Mouse (Mus musculus) midbrain, embryonic 14.5 days (tissue): ENCODE measurements at regions not wholly inside any gene's neighbourhood (a gene's known extent, or its start where the extent isn't known, plus 50 kb on each side); places are given as distances from the start of the nearest gene placed in this dataset.

Source experiments
- ATAC-seq: fragments of 200-750 bp; cut with Nextera tagmentation; 2 replicates; pipeline ENCODE4 v1.8.0; 2017; ENCODE audit warnings: moderate number of reproducible peaks, moderate library complexity; ENCODE audit not compliant: low FRiP score, low TSS enrichment
- DNase-seq: peaks from one replicate; pipeline ENCODE4 v3.0.0-alpha.2; 2015
- H3K27ac ChIP-seq: fragments of 300-500 bp; sonication (generic); replicated peaks from 2 replicates; pipeline ENCODE4 v1.5.1; 2014; ENCODE audit warnings: mild to moderate bottlenecking, low read depth, low read length, moderate library complexity
- H3K27me3 ChIP-seq: fragments of 300-500 bp; sonication (generic); 2 replicates; pipeline ENCODE4 v1.6.1; 2014; ENCODE audit warnings: low read length, control low read depth, mixed read lengths; ENCODE audit not compliant: control insufficient read depth, insufficient read depth
- H3K36me3 ChIP-seq: fragments of 300-500 bp; sonication (generic); 2 replicates; pipeline ENCODE4 v1.6.1; 2014; ENCODE audit warnings: low read length, control low read depth; ENCODE audit not compliant: control insufficient read depth, insufficient read depth
- H3K4me1 ChIP-seq: fragments of 300-500 bp; sonication (generic); 2 replicates; pipeline ENCODE4 v1.6.1; 2014; ENCODE audit warnings: mild to moderate bottlenecking, antibody characterized with exemption, low read length, control low read depth; ENCODE audit not compliant: control insufficient read depth, insufficient read depth
- H3K4me2 ChIP-seq: fragments of 300-500 bp; sonication (generic); 2 replicates; pipeline ENCODE4 v1.6.1; 2014; ENCODE audit warnings: mild to moderate bottlenecking, low read length, moderate library complexity
- H3K4me3 ChIP-seq: fragments of 300-500 bp; sonication (generic); replicated peaks from 2 replicates; pipeline ENCODE4 v1.5.1; 2014; ENCODE audit warnings: low read depth, low read length
- H3K9ac ChIP-seq: fragments of 300-500 bp; sonication (generic); replicated peaks from 2 replicates; pipeline ENCODE4 v1.6.1; 2014; ENCODE audit warnings: mild to moderate bottlenecking, low read length, moderate library complexity
- H3K9me3 ChIP-seq: fragments of 300-500 bp; sonication (generic); 2 replicates; pipeline ENCODE4 v1.6.1; 2016; ENCODE audit warnings: low read length, control low read depth, mixed read lengths; ENCODE audit not compliant: control insufficient read depth
- WGBS: fragments of 180-500 bp; shearing (Covaris S2); extraction: QIAGEN DNeasy Blood & Tissue Kit; methylation state at CpG from one replicate; pipeline ENCODE4 v1.1.7; 2014; 5-methylcytosine and 5-hydroxymethylcytosine counted together

- Histone ChIP-seq H3K4me1 (no peaks in the 10 kb centered on the region), H3K4me3 (no peak overlapping the region), H3K9me3 (no peaks in the 10 kb centered on the region), H3K36me3 (no peaks in the 10 kb centered on the region), H3K4me2 (no peak overlapping the region), H3K27ac (no peak overlapping the region), H3K9ac (no peak overlapping the region), H3K27me3 (peaks cover 20% of the 10 kb centered on the region)
- no peak for ATAC-seq
- WGBS, result 89% methylated on average over 11 of the region's 11 CpGs
- no peak for DNase-seq
These were observed 70.9 kb upstream of the Hmga2 start for GRCm38 (mm10) chr10:120547164-120547563.

GRCm38 (mm10) chr10:120541618-120542017, 65.3 kb upstream of the Hmga2 start:
- no peak for ATAC-seq
- Histone ChIP-seq H3K27ac (no peak overlapping the region), H3K9me3 (no peaks in the 10 kb centered on the region), H3K4me1 (no peaks in the 10 kb centered on the region), H3K9ac (no peak overlapping the region), H3K27me3 (no peaks in the 10 kb centered on the region), H3K36me3 (no peaks in the 10 kb centered on the region), H3K4me3 (no peak overlapping the region), H3K4me2 (no peak overlapping the region)
- DNase-seq, result no peak
- WGBS, result 93% methylated on average over 7 of the region's 7 CpGs

GRCm38 (mm10) chr10:120538561-120538960, 62.3 kb upstream of the Hmga2 start:
- no peak overlapping the region for H3K4me2 ChIP-seq
- no peaks in the 10 kb centered on the region for H3K36me3 ChIP-seq
- no peak overlapping the region for H3K4me3 ChIP-seq
- ATAC-seq (no peak), DNase-seq (no peak)
- H3K9me3 ChIP-seq, result no peaks in the 10 kb centered on the region
- no peaks in the 10 kb centered on the region for H3K27me3 ChIP-seq
- H3K27ac ChIP-seq, result no peak overlapping the region
- H3K9ac ChIP-seq, result no peak overlapping the region
- 84% methylated on average over 7 of the region's 7 CpGs for WGBS
- no peaks in the 10 kb centered on the region for H3K4me1 ChIP-seq

- WGBS, result 93% methylated on average over 5 of the region's 5 CpGs
- Histone ChIP-seq H3K4me3 (no peak overlapping the region), H3K4me1 (no peaks in the 10 kb centered on the region), H3K9me3 (no peaks in the 10 kb centered on the region), H3K27ac (no peak overlapping the region), H3K36me3 (no peaks in the 10 kb centered on the region), H3K27me3 (no peaks in the 10 kb centered on the region), H3K4me2 (no peak overlapping the region), H3K9ac (no peak overlapping the region)
- DNase-seq, result no peak
- no peak for ATAC-seq
These were observed 52.1 kb upstream of the Hmga2 start for GRCm38 (mm10) chr10:120528406-120528805.

GRCm38 (mm10) chr10:120527951-120528350, 51.7 kb upstream of the Hmga2 start:
- Histone ChIP-seq H3K36me3 (no peaks in the 10 kb centered on the region), H3K4me3 (no peak overlapping the region), H3K27me3 (no peaks in the 10 kb centered on the region), H3K9me3 (no peaks in the 10 kb centered on the region), H3K27ac (no peak overlapping the region), H3K4me1 (no peaks in the 10 kb centered on the region), H3K9ac (no peak overlapping the region), H3K4me2 (no peak overlapping the region)
- 88% methylated on average over 6 of the region's 6 CpGs for WGBS
- ATAC-seq (no peak), DNase-seq (no peak)

GRCm38 (mm10) chr10:120526991-120527390, 50.7 kb upstream of the Hmga2 start:
- no peaks in the 10 kb centered on the region for H3K9me3 ChIP-seq
- H3K27ac ChIP-seq, result no peak overlapping the region
- no peak overlapping the region for H3K4me3 ChIP-seq
- no peaks in the 10 kb centered on the region for H3K27me3 ChIP-seq
- no peak overlapping the region for H3K4me2 ChIP-seq
- no peak for ATAC-seq
- H3K4me1 ChIP-seq, result no peaks in the 10 kb centered on the region
- 86% methylated on average over 6 of the region's 6 CpGs for WGBS
- DNase-seq, result no peak
- no peaks in the 10 kb centered on the region for H3K36me3 ChIP-seq
- no peak overlapping the region for H3K9ac ChIP-seq
